Mouse (Mus musculus): ENCODE results near the gene Coro1a. TPM values are rescaled to one million over a fixed set of nuclear protein-coding genes. Genes with fewer than 3 reads are reported as not detected.

Gene Coro1a
- total RNA-seq, 2 experiments from 2014 or later: 103 to 106 TPM

- ATAC-seq (replicated peaks; ENCODE audit: low FRiP score, poor library complexity, severe bottlenecking): no peak
Observed at GRCm38 (mm10) chr7:126650852-126651251, 56.7 kb downstream of the Coro1a start.

Other genes starting within 250 kb of the Coro1a start
- gene Atp2a1, start 244.7 kb downstream of the Coro1a start, total RNA-seq (2015; ENCODE audit: low replicate concordance): 2.2 TPM in 1 of 2 replicates, not detected in the other
- not detected in 2 replicates for gene Atp2a1, start 244.7 kb downstream of the Coro1a start, total RNA-seq (2017; ENCODE audit: low replicate concordance)
- 4.7 and 12.6 TPM in 2 replicates for gene Sh2b1, start 232.4 kb downstream of the Coro1a start, total RNA-seq (2015; ENCODE audit: low replicate concordance)
- gene Sh2b1, start 232.4 kb downstream of the Coro1a start, total RNA-seq (2017; ENCODE audit: low replicate concordance): 4.1 and 4.6 TPM in 2 replicates
- gene Tufm, start 220.4 kb downstream of the Coro1a start, total RNA-seq (2015; ENCODE audit: low replicate concordance): 23.8 and 28.1 TPM in 2 replicates
- 10.7 and 11.6 TPM in 2 replicates for gene Tufm, start 220.4 kb downstream of the Coro1a start, total RNA-seq (2017; ENCODE audit: low replicate concordance)
- gene Atxn2l, start 204.3 kb downstream of the Coro1a start, total RNA-seq (2015; ENCODE audit: low replicate concordance): 94.7 and 95.1 TPM in 2 replicates
- gene Atxn2l, start 204.3 kb downstream of the Coro1a start, total RNA-seq (2017; ENCODE audit: low replicate concordance): 71.8 and 75.6 TPM in 2 replicates
- gene Eif3c, start 141.4 kb downstream of the Coro1a start, total RNA-seq (2015; ENCODE audit: low replicate concordance): 42.3 and 63.8 TPM in 2 replicates
- gene Eif3c, start 141.4 kb downstream of the Coro1a start, total RNA-seq (2017; ENCODE audit: low replicate concordance): 77.8 and 113 TPM in 2 replicates
- 5.9 and 12.3 TPM in 2 replicates for gene Apobr, start 122.8 kb downstream of the Coro1a start, total RNA-seq (2015; ENCODE audit: low replicate concordance)
- 3.2 and 6.1 TPM in 2 replicates for gene Apobr, start 122.8 kb downstream of the Coro1a start, total RNA-seq (2017; ENCODE audit: low replicate concordance)
- gene Cln3, start 122.0 kb downstream of the Coro1a start, total RNA-seq (2015; ENCODE audit: low replicate concordance): 2.9 and 17.2 TPM in 2 replicates
- gene Cln3, start 122.0 kb downstream of the Coro1a start, total RNA-seq (2017; ENCODE audit: low replicate concordance): 1.9 and 3.9 TPM in 2 replicates
- gene Il27, start 112.8 kb downstream of the Coro1a start, total RNA-seq (2015; ENCODE audit: low replicate concordance): 1.3 TPM in 1 of 2 replicates, not detected in the other
- gene Il27, start 112.8 kb downstream of the Coro1a start, total RNA-seq (2017; ENCODE audit: low replicate concordance): not detected in 2 replicates
- 2.5 TPM in 1 of 2 replicates, not detected in the other for gene Nupr1, start 76.9 kb downstream of the Coro1a start, total RNA-seq (2015; ENCODE audit: low replicate concordance)
- gene Nupr1, start 76.9 kb downstream of the Coro1a start, total RNA-seq (2017; ENCODE audit: low replicate concordance): 1.2 and 15.8 TPM in 2 replicates
- 36.8 and 54.1 TPM in 2 replicates for gene Sgf29, start 58.5 kb downstream of the Coro1a start, total RNA-seq (2015; ENCODE audit: low replicate concordance)
- 0.83 and 10.9 TPM in 2 replicates for gene Sgf29, start 58.5 kb downstream of the Coro1a start, total RNA-seq (2017; ENCODE audit: low replicate concordance)
- gene Sult1a1, start 31.4 kb downstream of the Coro1a start, total RNA-seq (2015; ENCODE audit: low replicate concordance): 4.0 TPM in 1 of 2 replicates, not detected in the other
- gene Sult1a1, start 31.4 kb downstream of the Coro1a start, total RNA-seq (2017; ENCODE audit: low replicate concordance): 6.4 TPM in 1 of 2 replicates, not detected in the other
- gene Bola2, start 12.4 kb downstream of the Coro1a start, total RNA-seq (2015; ENCODE audit: low replicate concordance): 9.2 and 21.3 TPM in 2 replicates
- 5.1 and 46.8 TPM in 2 replicates for gene Bola2, start 12.4 kb downstream of the Coro1a start, total RNA-seq (2017; ENCODE audit: low replicate concordance)
- gene Slx1b, start 12.0 kb downstream of the Coro1a start, total RNA-seq (2015; ENCODE audit: low replicate concordance): 0.84 and 1.4 TPM in 2 replicates
- 1.9 and 3.2 TPM in 2 replicates for gene Slx1b, start 12.0 kb downstream of the Coro1a start, total RNA-seq (2017; ENCODE audit: low replicate concordance)
- gene Mapk3, start 51.8 kb upstream of the Coro1a start, total RNA-seq (2015; ENCODE audit: low replicate concordance): 46.5 and 49.0 TPM in 2 replicates
- 18.6 and 19.3 TPM in 2 replicates for gene Mapk3, start 51.8 kb upstream of the Coro1a start, total RNA-seq (2017; ENCODE audit: low replicate concordance)
- gene Gdpd3, start 58.5 kb upstream of the Coro1a start, total RNA-seq (2015; ENCODE audit: low replicate concordance): 9.2 and 11.9 TPM in 2 replicates
- 8.1 TPM in 1 of 2 replicates, not detected in the other for gene Gdpd3, start 58.5 kb upstream of the Coro1a start, total RNA-seq (2017; ENCODE audit: low replicate concordance)
- gene Ypel3, start 69.2 kb upstream of the Coro1a start, total RNA-seq (2015; ENCODE audit: low replicate concordance): 182 and 256 TPM in 2 replicates
- 61.6 and 74.1 TPM in 2 replicates for gene Ypel3, start 69.2 kb upstream of the Coro1a start, total RNA-seq (2017; ENCODE audit: low replicate concordance)
- gene Tbx6, start 73.7 kb upstream of the Coro1a start, total RNA-seq (2015; ENCODE audit: low replicate concordance): 2.1 and 4.3 TPM in 2 replicates
- 2.6 and 2.7 TPM in 2 replicates for gene Tbx6, start 73.7 kb upstream of the Coro1a start, total RNA-seq (2017; ENCODE audit: low replicate concordance)
- 63.7 and 105 TPM in 2 replicates for gene Ppp4c, start 84.7 kb upstream of the Coro1a start, total RNA-seq (2015; ENCODE audit: low replicate concordance)
- gene Ppp4c, start 84.7 kb upstream of the Coro1a start, total RNA-seq (2017; ENCODE audit: low replicate concordance): 52.8 and 67.6 TPM in 2 replicates
- gene Fam57b, start 89.9 kb upstream of the Coro1a start, total RNA-seq (2015; ENCODE audit: low replicate concordance): not detected in 2 replicates
- not detected in 2 replicates for gene Fam57b, start 89.9 kb upstream of the Coro1a start, total RNA-seq (2017; ENCODE audit: low replicate concordance)
- not detected in 2 replicates for gene 4930451I11Rik, start 123.9 kb upstream of the Coro1a start, total RNA-seq (2015; ENCODE audit: low replicate concordance)
- gene 4930451I11Rik, start 123.9 kb upstream of the Coro1a start, total RNA-seq (2017; ENCODE audit: low replicate concordance): not detected in 2 replicates
- not detected in 2 replicates for gene Doc2a, start 139.6 kb upstream of the Coro1a start, total RNA-seq (2015; ENCODE audit: low replicate concordance)
- not detected in 2 replicates for gene Doc2a, start 139.6 kb upstream of the Coro1a start, total RNA-seq (2017; ENCODE audit: low replicate concordance)
- gene Hirip3, start 154.2 kb upstream of the Coro1a start, total RNA-seq (2015; ENCODE audit: low replicate concordance): 50.8 and 63.3 TPM in 2 replicates
- 193 and 296 TPM in 2 replicates for gene Hirip3, start 154.2 kb upstream of the Coro1a start, total RNA-seq (2017; ENCODE audit: low replicate concordance)
- 19.1 and 20.1 TPM in 2 replicates for gene Ino80e, start 154.6 kb upstream of the Coro1a start, total RNA-seq (2015; ENCODE audit: low replicate concordance)
- 20.2 and 30.4 TPM in 2 replicates for gene Ino80e, start 154.6 kb upstream of the Coro1a start, total RNA-seq (2017; ENCODE audit: low replicate concordance)
- gene Taok2, start 176.9 kb upstream of the Coro1a start, total RNA-seq (2015; ENCODE audit: low replicate concordance): 23.1 and 38.2 TPM in 2 replicates
- 65.6 and 76.2 TPM in 2 replicates for gene Taok2, start 176.9 kb upstream of the Coro1a start, total RNA-seq (2017; ENCODE audit: low replicate concordance)
- 3.2 and 5.4 TPM in 2 replicates for gene Tmem219, start 215.1 kb upstream of the Coro1a start, total RNA-seq (2015; ENCODE audit: low replicate concordance)
- gene Tmem219, start 215.1 kb upstream of the Coro1a start, total RNA-seq (2017; ENCODE audit: low replicate concordance): 4.0 and 10.4 TPM in 2 replicates
- 21.6 TPM in 1 of 2 replicates, not detected in the other for gene Kctd13, start 221.1 kb upstream of the Coro1a start, total RNA-seq (2015; ENCODE audit: low replicate concordance)
- gene Kctd13, start 221.1 kb upstream of the Coro1a start, total RNA-seq (2017; ENCODE audit: low replicate concordance): 0.53 and 3.3 TPM in 2 replicates
- gene Asphd1, start 241.8 kb upstream of the Coro1a start, total RNA-seq (2015; ENCODE audit: low replicate concordance): not detected in 2 replicates
- not detected in 2 replicates for gene Asphd1, start 241.8 kb upstream of the Coro1a start, total RNA-seq (2017; ENCODE audit: low replicate concordance)
- gene Sez6l2, start 242.8 kb upstream of the Coro1a start, total RNA-seq (2015; ENCODE audit: low replicate concordance): not detected in 2 replicates
- gene Sez6l2, start 242.8 kb upstream of the Coro1a start, total RNA-seq (2017; ENCODE audit: low replicate concordance): 0.45 TPM in 1 of 2 replicates, not detected in the other